Mouse (Mus musculus): ENCODE measurements around the gene Arfip2. TPM values are rescaled to one million over a fixed set of nuclear protein-coding genes. Genes with fewer than 3 reads are reported as not detected.

Arfip2 gene
- polyA plus RNA-seq, 1 experiment from 2014 or later = 97.0 TPM

DNA sequence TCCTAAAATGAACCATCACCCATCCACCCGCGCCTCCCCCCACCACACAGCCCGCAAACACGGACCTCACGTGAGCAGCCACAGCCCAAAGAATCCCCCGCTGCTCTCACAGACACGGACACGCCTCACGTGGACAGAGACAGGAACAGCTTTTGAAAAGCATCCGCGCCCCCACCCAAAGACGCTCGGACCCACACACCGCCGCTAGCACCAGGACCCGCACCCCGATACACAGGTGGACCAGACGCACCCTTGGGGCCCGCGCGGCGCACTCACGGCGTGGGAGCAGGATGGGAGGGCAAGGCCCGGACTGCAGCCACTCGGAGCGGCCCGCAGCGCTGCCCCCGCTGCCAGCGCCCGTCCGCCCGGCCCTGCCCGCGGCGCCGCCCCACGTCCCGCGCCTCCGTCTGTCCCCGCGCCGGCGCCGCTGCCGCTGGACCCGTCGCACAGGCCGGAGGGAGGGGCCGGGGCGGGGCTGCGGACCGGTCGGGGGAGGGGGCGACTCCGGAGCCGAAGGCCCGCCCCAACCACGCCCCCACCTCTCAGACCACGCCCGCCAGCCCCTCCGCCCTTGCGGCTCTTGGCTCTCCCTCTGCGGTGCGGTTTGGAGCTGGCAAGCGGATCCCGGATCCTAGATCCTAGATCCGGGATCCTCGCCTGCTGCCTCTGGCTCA is 7.0 kb downstream of the Arfip2 start, which contains the start of gene Trim3:
Trim3 (minus strand) TSS at position 445 of the 674 bp plus-strand sequence.
- Histone ChIP-seq H3K27ac (peak within 1 kb of the TSS; percentile 77), H3K4me2 (replicated peaks) (peak within 1 kb of the TSS; percentile 83), H3K4me3 (peak within 1 kb of the TSS; percentile 84), H3K9ac (peak within 1 kb of the TSS; percentile 88), H3K36me3 (peaks cover 32% of the 10 kb centered on the region), H3K4me1 (peaks cover 26% of the 10 kb centered on the region), H3K9me3 (no peaks in the 10 kb centered on the region), H3K27me3 (no peaks in the 10 kb centered on the region)
- under 1% methylated on average over 61 of the region's 71 CpGs for WGBS
- peak; percentile 92 for ATAC-seq (ENCODE audit: low FRiP score, low read depth)

DNA sequence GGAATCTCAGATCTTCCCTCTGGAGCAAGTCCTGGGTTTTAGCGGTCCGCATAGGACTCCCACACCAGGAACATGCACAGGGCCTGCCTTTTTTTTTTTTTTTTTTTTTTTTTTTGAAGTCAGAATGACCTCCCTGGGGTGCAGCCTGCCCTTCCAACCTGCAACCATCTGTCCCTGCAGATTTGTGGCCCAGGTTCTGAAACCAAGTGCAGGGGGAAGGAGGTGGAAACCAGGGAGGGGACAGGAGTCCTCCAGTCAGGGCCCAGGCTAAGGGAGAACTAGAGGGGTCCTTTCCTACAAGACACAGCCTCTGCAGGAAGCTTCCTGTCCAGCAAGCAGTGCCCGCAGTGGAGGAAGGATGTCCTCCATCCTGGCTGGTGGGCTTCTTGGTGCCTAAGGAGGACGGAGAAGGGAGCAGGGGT is 7.7 kb downstream of the Arfip2 start:
- Histone ChIP-seq H3K36me3 (peaks cover 25% of the 10 kb centered on the region), H3K4me2 (replicated peaks) (peak overlapping the region; percentile 83), H3K4me3 (peak overlapping the region; percentile 84), H3K9ac (peak overlapping the region; percentile 88), H3K4me1 (peaks cover 26% of the 10 kb centered on the region), H3K9me3 (no peaks in the 10 kb centered on the region), H3K27me3 (no peaks in the 10 kb centered on the region), H3K27ac (no peak overlapping the region)
- 17% methylated on average over 4 of the region's 4 CpGs for WGBS
- ATAC-seq (ENCODE audit: low FRiP score, low read depth) = no peak

- Histone ChIP-seq H3K9me3 (no peaks in the 10 kb centered on the region), H3K4me1 (peaks cover 16% of the 10 kb centered on the region), H3K27me3 (no peaks in the 10 kb centered on the region), H3K36me3 (peaks cover 18% of the 10 kb centered on the region), H3K4me3 (no peak overlapping the region), H3K4me2 (replicated peaks) (no peak overlapping the region), H3K27ac (no peak overlapping the region), H3K9ac (no peak overlapping the region)
- 33% methylated on average over 3 of the region's 3 CpGs for WGBS
- no peak for ATAC-seq (ENCODE audit: low FRiP score, low read depth)
Measured at GRCm38 (mm10) chr7:105628633-105629032, 11.6 kb downstream of the Arfip2 start.

GRCm38 (mm10) chr7:105625397-105625796 is 14.8 kb downstream of the Arfip2 start:
- WGBS = 85% methylated on average over 6 of the region's 6 CpGs

DNA sequence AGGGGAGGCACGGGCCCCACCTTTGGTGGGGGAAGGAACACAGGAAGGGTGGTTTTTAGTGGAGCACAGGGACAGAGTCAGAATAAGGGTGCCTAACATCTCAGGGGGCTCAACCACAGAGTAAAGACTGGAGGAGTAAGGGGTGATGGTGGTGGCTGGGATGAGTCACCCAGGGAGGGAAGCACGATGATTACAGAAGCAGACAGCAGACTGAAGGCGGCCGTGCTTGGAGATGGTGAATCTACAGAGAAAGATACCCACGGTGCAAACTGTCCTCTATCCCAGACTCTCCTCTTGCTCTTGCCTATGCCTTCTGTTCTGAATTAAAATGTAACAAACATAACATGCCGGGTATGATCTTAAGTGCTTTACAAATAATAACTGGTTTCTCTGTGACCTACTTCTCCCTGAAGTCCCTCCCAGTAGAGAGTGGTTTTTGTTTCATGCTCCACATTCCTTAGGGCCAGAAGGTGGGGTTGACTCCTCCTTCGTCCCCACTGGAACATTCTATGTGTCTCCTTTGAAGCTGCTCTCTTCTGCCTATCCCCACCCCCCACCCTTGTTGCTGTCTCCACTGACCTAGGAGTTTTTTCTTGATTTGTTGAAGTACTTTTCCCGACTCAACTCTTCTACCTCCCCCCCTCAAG is 18.4 kb downstream of the Arfip2 start:
- H3K27me3 ChIP-seq = no peaks in the 10 kb centered on the region
- no peak overlapping the region for H3K4me2 ChIP-seq (replicated peaks)
- H3K4me3 ChIP-seq = no peak overlapping the region
- no peak overlapping the region for H3K27ac ChIP-seq
- ATAC-seq (ENCODE audit: low FRiP score, low read depth) = no peak
- H3K9ac ChIP-seq = no peak overlapping the region
- H3K36me3 ChIP-seq = peaks cover 86% of the 10 kb centered on the region
- WGBS = 77% methylated on average over 8 of the region's 8 CpGs
- no peaks in the 10 kb centered on the region for H3K4me1 ChIP-seq
- no peaks in the 10 kb centered on the region for H3K9me3 ChIP-seq

More at GRCm38 (mm10) chr7:105625397-105625796, 14.8 kb downstream of the Arfip2 start:
- Histone ChIP-seq H3K27ac (no peak overlapping the region), H3K4me2 (replicated peaks) (no peak overlapping the region), H3K4me3 (no peak overlapping the region), H3K9me3 (no peaks in the 10 kb centered on the region), H3K36me3 (peaks cover 51% of the 10 kb centered on the region), H3K27me3 (no peaks in the 10 kb centered on the region), H3K9ac (no peak overlapping the region), H3K4me1 (peaks cover 7% of the 10 kb centered on the region; the same call in 1 of the 2 replicates)
- no peak for ATAC-seq (ENCODE audit: low FRiP score, low read depth)

DNA sequence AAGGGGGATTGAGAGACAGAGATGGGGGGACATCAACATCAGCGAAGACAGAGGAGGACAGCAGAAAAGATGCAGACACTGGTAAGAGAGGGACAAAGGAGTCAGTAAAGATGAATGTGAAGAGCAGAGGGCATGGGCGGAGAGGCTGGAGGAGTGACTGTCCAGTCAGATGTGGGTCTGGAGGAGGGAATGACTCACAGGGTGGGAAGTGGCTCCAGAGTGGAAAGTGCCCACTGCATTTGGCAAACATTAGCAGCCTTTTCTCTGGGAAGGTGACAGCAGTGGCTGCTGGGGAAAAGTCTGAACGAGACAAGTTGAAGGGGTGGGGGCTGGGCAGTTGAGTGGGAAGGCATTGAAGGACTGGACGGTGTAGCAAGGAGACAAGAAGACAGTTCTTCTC is 19.2 kb downstream of the Arfip2 start:
- Histone ChIP-seq H3K36me3 (peaks cover 94% of the 10 kb centered on the region), H3K27ac (no peak overlapping the region), H3K4me3 (no peak overlapping the region), H3K4me1 (no peaks in the 10 kb centered on the region), H3K9me3 (no peaks in the 10 kb centered on the region), H3K4me2 (replicated peaks) (no peak overlapping the region), H3K27me3 (no peaks in the 10 kb centered on the region), H3K9ac (no peak overlapping the region)
- no peak for ATAC-seq (ENCODE audit: low FRiP score, low read depth)
- 80% methylated on average over 4 of the region's 4 CpGs for WGBS

DNA sequence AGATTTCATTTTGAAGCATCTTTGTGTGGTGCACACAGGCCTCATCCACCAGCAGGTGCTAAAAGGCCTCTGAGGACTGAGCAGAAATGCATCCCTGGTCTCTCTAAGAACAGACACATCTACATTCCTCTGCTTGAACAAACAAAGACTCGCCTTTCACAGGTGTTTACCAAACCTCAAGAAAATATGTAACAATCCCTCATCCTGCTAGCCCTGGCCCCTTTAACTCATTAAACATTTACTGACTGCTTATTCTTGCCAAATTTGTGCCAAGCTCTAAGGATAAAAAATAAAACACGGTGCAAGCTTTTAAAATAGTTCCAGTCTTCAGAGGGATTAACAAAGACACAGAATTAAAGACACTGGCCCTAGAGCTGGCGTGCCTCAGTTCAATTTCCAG is 20.5 kb downstream of the Arfip2 start:
- Histone ChIP-seq H3K4me3 (no peak overlapping the region), H3K36me3 (peaks cover 99% of the 10 kb centered on the region), H3K27ac (no peak overlapping the region), H3K4me1 (no peaks in the 10 kb centered on the region), H3K4me2 (replicated peaks) (no peak overlapping the region), H3K9ac (no peak overlapping the region), H3K27me3 (no peaks in the 10 kb centered on the region), H3K9me3 (no peaks in the 10 kb centered on the region)
- 83% methylated on average over 3 of the region's 3 CpGs for WGBS
- no peak for ATAC-seq (ENCODE audit: low FRiP score, low read depth)

DNA sequence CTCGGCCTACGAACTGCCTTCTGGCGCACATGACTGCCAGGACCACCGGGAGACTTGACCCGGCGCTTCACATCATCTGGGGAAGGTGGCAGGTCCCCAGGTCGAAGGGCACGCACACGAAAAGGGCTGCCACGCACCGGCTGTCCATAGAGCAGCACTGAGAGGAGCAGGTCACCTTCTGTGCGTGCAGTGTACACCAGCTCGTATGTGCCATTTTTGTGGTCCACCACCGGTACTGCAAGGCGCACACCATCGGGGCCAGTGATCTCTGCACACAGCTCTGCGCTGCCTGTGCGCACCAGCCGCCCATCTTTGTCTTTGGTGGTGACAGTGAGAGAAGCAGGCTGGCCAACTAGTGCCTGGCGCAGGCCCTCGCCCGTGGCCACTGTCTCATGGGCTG is 22.4 kb downstream of the Arfip2 start:
- ATAC-seq (ENCODE audit: low FRiP score, low read depth) = no peak
- H3K4me3 ChIP-seq = no peak overlapping the region
- no peak overlapping the region for H3K4me2 ChIP-seq (replicated peaks)
- no peaks in the 10 kb centered on the region for H3K27me3 ChIP-seq
- H3K9ac ChIP-seq = no peak overlapping the region
- H3K27ac ChIP-seq = no peak overlapping the region
- H3K36me3 ChIP-seq = peaks cover 98% of the 10 kb centered on the region
- H3K4me1 ChIP-seq = no peaks in the 10 kb centered on the region
- H3K9me3 ChIP-seq = no peaks in the 10 kb centered on the region
- WGBS = 97% methylated on average over 22 of the region's 22 CpGs

GRCm38 (mm10) chr7:105616561-105616960 is 23.7 kb downstream of the Arfip2 start:
- no peak overlapping the region for H3K27ac ChIP-seq
- no peak overlapping the region for H3K4me3 ChIP-seq
- H3K27me3 ChIP-seq = no peaks in the 10 kb centered on the region
- no peak overlapping the region for H3K9ac ChIP-seq
- ATAC-seq (ENCODE audit: low FRiP score, low read depth) = no peak
- H3K4me1 ChIP-seq = no peaks in the 10 kb centered on the region
- H3K36me3 ChIP-seq = peaks cover 98% of the 10 kb centered on the region
- H3K9me3 ChIP-seq = no peaks in the 10 kb centered on the region
- H3K4me2 ChIP-seq (replicated peaks) = no peak overlapping the region
- WGBS = 82% methylated on average over 6 of the region's 6 CpGs

DNA sequence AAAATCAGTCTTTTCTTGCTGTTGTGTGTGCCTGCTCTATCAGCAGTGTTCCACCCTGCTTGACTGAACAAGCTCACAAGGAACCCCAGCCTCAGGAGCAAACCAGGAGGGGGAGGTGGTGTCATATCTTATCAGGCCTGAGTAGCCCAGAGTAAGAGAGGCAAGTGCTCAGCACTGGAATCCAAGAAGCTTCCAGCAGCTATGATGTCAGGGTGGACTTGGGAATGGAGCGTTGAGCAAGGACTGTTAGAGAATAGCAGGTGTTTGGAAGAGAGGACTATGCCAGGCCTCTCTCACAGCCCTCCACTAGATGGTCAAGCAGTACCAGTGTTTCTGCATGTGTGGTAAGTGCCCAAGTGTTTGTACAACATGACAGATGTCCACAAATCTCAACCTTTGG is 24.5 kb downstream of the Arfip2 start:
- Histone ChIP-seq H3K4me2 (replicated peaks) (no peak overlapping the region), H3K4me3 (no peak overlapping the region), H3K27me3 (no peaks in the 10 kb centered on the region), H3K27ac (no peak overlapping the region), H3K9me3 (no peaks in the 10 kb centered on the region), H3K36me3 (peaks cover 98% of the 10 kb centered on the region), H3K9ac (no peak overlapping the region), H3K4me1 (no peaks in the 10 kb centered on the region)
- WGBS = 88% methylated on average over 1 of the region's 1 CpGs
- no peak for ATAC-seq (ENCODE audit: low FRiP score, low read depth)

- H3K36me3 ChIP-seq = peaks cover 98% of the 10 kb centered on the region
- no peak overlapping the region for H3K4me2 ChIP-seq (replicated peaks)
- H3K9ac ChIP-seq = no peak overlapping the region
- ATAC-seq (ENCODE audit: low FRiP score, low read depth) = no peak
- WGBS = 92% methylated on average over 1 of the region's 1 CpGs
- H3K9me3 ChIP-seq = no peaks in the 10 kb centered on the region
- H3K27me3 ChIP-seq = no peaks in the 10 kb centered on the region
- no peak overlapping the region for H3K27ac ChIP-seq
- no peak overlapping the region for H3K4me3 ChIP-seq
- no peaks in the 10 kb centered on the region for H3K4me1 ChIP-seq
Measured at GRCm38 (mm10) chr7:105614400-105614799, 25.8 kb downstream of the Arfip2 start.

GRCm38 (mm10) chr7:105611767-105612166 is 28.4 kb downstream of the Arfip2 start:
- WGBS = 93% methylated on average over 1 of the region's 1 CpGs
- ATAC-seq (ENCODE audit: low FRiP score, low read depth) = no peak
- H3K9me3 ChIP-seq = no peaks in the 10 kb centered on the region
- H3K36me3 ChIP-seq = peaks cover 73% of the 10 kb centered on the region
- no peak overlapping the region for H3K9ac ChIP-seq
- H3K4me1 ChIP-seq = no peaks in the 10 kb centered on the region
- no peak overlapping the region for H3K4me3 ChIP-seq
- H3K27me3 ChIP-seq = no peaks in the 10 kb centered on the region
- no peak overlapping the region for H3K4me2 ChIP-seq (replicated peaks)
- no peak overlapping the region for H3K27ac ChIP-seq

Measured in limb, embryonic 13.5 days (tissue).